In the genomic region with DNA sequence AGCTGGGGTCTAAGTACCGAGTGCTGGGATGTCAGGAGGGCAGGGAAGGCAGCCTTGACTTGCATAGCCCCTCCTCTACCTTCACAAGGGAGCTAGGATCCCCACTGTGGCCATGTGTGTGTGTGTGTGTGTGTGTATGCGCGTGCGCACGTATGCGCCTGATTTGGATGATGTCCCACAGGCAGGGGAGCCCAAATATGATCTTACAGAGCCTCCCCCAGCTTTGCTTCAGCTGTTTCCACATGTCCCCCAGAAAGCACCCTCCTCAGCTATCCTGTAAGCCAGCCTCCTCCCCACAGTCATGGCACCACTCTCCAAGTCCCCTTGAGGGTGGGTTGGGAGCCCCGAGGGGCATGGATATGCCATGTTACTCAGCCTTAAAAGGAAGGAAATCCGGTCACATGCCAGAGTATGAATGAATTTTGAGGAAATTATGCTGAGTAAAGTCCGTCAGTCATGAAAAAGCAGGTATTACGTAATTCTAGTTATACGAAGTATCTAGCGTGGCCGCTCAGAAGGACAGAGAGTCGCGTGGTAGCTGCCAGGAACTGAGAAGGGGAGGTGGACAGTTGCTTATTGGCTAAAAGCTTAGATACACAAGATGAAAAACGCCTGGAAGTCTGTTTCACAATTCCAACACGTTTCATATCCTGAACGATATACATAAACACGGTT, we compare ENCODE assay signal across 9 mouse cellular contexts. TPM values are rescaled to one million over a fixed set of nuclear protein-coding genes. Genes with fewer than 3 reads are reported as not detected.
DNase-seq lines count a peak whose midpoint lies in the region; ATAC-seq lines count a peak whose summit lies in the region.
"Had no signal": no experiment of that assay in that cellular context is flagged by ENCODE, and none has a peak within 500 bp of the region (broad histone marks: within the 10 kb centered on the region; RNA-seq: fewer than 3 reads in every experiment).

No protein-coding gene starts in this region.

- no peaks in the 10 kb centered on the region for H3K9me3 ChIP-seq in lung, embryonic 15.5 days

- peak; percentile 64 for ATAC-seq in lung, embryonic 15.5 days (ENCODE audit: borderline replicate concordance, extremely low read depth, low FRiP score, low TSS enrichment)

- H3K4me1 ChIP-seq in lung, embryonic 15.5 days, result peaks cover 50% of the 10 kb centered on the region

- peaks cover 47% of the 10 kb centered on the region for H3K36me3 ChIP-seq in lung, embryonic 15.5 days

- no peaks in the 10 kb centered on the region for H3K27me3 ChIP-seq in lung, embryonic 15.5 days

- H3K4me2 ChIP-seq in lung, embryonic 15.5 days, result peak overlapping the region; percentile 31

- no peak overlapping the region for H3K9ac ChIP-seq in lung, embryonic 15.5 days

- WGBS in lung, embryonic 15.5 days, result 41% methylated on average over 19 of the region's 19 CpGs

- peak overlapping the region; percentile 91 for H3K27ac ChIP-seq in lung, embryonic 15.5 days

- DNase-seq in 3T3-L1 (ENCODE audit: low read depth, low spot score) (peak; percentile 49), adipocyte (ENCODE audit: low spot score) (peak; percentile 70)
- DNase-seq in heart, postnatal 14 days, result peak; percentile 43 to 47
- DNase-seq in cerebellum, adult 11 months, result no peak
- DNase-seq in thymus, adult 18-20 months, result no peak
- no peak for DNase-seq in Muller cell, postnatal 12 days (ENCODE audit: inconsistent ontology term)
- no peak for DNase-seq in adrenal gland, postnatal 36 days

- intact Hi-C loops in heart, postnatal 14 days (cut with DNase I), result no loop called here

- H3K4me3 ChIP-seq in lung, embryonic 15.5 days, result no peak overlapping the region

RNA-seq across cellular contexts. Expression of gene Csf3, which starts 7.4 kb away (rescaled TPM):
- not detected for total RNA-seq in heart, postnatal 14 days (2021)
- not detected in 2 replicates for polyA plus RNA-seq in lung, embryonic 15.5 days (2015; fragmentation: Nextera tagmentation; extraction: Ambion mirVana)
- total RNA-seq in adrenal gland, postnatal 36 days (2021), result not detected
- polyA plus RNA-seq: thymus, postnatal 0 days had no signal

RNA-seq across cellular contexts. Expression of gene Med24, which starts 20.8 kb away (rescaled TPM):
- 10 to 100 TPM; 49.5 to 49.8 TPM for total RNA-seq in heart, postnatal 14 days (2021)
- 51.9 and 53.0 TPM in 2 replicates for polyA plus RNA-seq in lung, embryonic 15.5 days (2015; fragmentation: Nextera tagmentation; extraction: Ambion mirVana)
- total RNA-seq in adrenal gland, postnatal 36 days (2021), result 10 to 100 TPM; 46.9 to 52.0 TPM

RNA-seq across cellular contexts. Expression of gene Psmd3, which starts 26.1 kb away (rescaled TPM):
- 100 to 1,000 TPM; 110 TPM for total RNA-seq in heart, postnatal 14 days (2021)
- 211 and 214 TPM in 2 replicates for polyA plus RNA-seq in lung, embryonic 15.5 days (2015; fragmentation: Nextera tagmentation; extraction: Ambion mirVana)
- total RNA-seq in adrenal gland, postnatal 36 days (2021), result 100 to 1,000 TPM; 124 to 128 TPM

RNA-seq across cellular contexts. Expression of gene Thra, which starts 32.0 kb away (rescaled TPM):
- total RNA-seq in heart, postnatal 14 days (2021), result 100 to 1,000 TPM; 123 to 130 TPM
- 35.6 and 35.8 TPM in 2 replicates for polyA plus RNA-seq in lung, embryonic 15.5 days (2015; fragmentation: Nextera tagmentation; extraction: Ambion mirVana)
- 10 to 100 TPM; 69.2 to 91.7 TPM for total RNA-seq in adrenal gland, postnatal 36 days (2021)

RNA-seq across cellular contexts. Expression of gene Gsdma, which starts 44.3 kb away (rescaled TPM):
- not detected for total RNA-seq in heart, postnatal 14 days (2021)
- 0.06 TPM in 1 of 2 replicates, not detected in the other for polyA plus RNA-seq in lung, embryonic 15.5 days (2015; fragmentation: Nextera tagmentation; extraction: Ambion mirVana)
- not detected for total RNA-seq in adrenal gland, postnatal 36 days (2021)

Comparison
In these comparisons a context has a peak if more than half of its experiments do, and no peak if none do; other contexts are left out.
1. DNase-seq: peak in 3T3-L1 (single experiment), adipocyte (single experiment) and heart, postnatal 14 days (2 of 2); none in cerebellum, adult 11 months (single experiment), thymus, adult 18-20 months (0 of 2), Muller cell, postnatal 12 days (single experiment) and adrenal gland, postnatal 36 days (0 of 2).